Mouse (Mus musculus) frontal cortex, postnatal 25 days (tissue): ENCODE data around the gene Lrmda.

Experiments used
- DNase-seq, 2 experiments: peaks; one replicate each; pipeline ENCODE4 v3.0.0; 2022; ENCODE audit warnings: low spot score in 2 of 2

The Lrmda gene

DNA sequence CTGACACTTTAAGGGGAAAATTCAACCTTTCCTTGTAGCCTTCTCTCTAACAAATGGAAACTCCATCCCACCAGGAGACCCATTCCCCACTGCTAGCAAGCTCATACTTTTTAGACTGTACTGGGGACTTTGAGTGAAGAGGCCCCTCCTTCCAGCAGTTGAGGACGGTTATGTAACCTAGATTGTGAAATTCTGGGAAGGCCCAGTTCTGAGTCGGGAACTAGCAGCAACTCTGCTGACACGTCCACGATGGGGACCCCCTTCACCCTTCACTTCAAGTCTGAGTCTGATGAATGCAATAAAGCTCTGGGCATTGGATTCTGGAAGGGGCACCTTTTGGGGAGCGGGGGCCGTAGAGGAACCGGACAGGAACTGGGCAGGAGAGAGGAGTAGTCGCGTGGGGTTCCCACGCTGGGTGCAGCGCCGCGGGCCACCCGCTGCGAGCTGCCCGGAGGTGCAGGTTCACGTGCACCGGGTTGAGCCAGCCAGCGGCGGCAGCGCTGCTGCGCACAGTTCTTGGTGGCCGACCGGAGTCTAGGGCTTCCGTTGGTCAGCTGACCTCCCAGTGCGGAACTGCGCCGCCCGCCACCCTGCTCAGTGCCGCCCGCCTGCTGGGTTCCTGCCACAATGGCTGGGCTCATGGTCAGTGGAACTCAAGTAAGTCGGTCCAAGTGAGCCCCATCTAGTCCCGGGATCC lies at the start of gene Lrmda:
TSS of gene Lrmda (plus strand) at position 461 of the 697 bp plus-strand sequence.
- peak; percentile 16 for DNase-seq

GRCm38 (mm10) chr14:21981462-21981861 lies 38.0 kb upstream of the Lrmda start:
- peak in 1 of 2 experiments; percentile 60 for DNase-seq

GRCm38 (mm10) chr14:21982096-21982591 lies 37.4 kb upstream of the Lrmda start:
- no peak for DNase-seq

GRCm38 (mm10) chr14:21982592-21983310 lies 36.8 kb upstream of the Lrmda start:
- no peak for DNase-seq

GRCm38 (mm10) chr14:21983311-21983949 lies 36.1 kb upstream of the Lrmda start:
- no peak for DNase-seq

- no peak for DNase-seq
These were observed 35.4 kb upstream of the Lrmda start for GRCm38 (mm10) chr14:21983950-21984730.

- no peak for DNase-seq
These were observed 34.6 kb upstream of the Lrmda start for GRCm38 (mm10) chr14:21984757-21985425.

DNA sequence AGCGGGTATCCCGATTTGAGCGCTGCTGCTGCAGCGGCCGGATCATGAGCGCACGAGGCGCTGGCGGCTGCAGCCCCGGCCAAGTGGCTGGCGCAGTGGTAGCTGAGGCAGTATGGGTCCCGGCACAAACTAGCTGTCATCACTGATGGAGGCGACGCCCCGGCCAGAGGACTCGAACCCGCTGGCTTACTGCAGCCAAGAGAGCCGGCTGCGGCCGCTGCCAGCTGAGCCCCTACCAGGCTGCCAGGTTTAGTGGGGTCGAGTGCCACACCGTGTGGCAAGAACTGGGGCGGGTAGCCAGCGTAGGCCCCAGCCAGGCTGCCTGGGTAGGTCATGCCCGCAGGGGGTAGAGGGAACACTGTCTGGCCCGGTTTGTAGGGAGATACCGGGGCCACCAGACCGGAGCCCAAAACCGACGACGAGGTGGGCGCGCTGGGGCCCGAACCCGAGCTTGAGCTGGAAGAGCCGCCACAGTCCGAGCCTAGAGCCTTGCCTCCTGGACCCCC lies 34.0 kb upstream of the Lrmda start:
- DNase-seq: no peak

DNA sequence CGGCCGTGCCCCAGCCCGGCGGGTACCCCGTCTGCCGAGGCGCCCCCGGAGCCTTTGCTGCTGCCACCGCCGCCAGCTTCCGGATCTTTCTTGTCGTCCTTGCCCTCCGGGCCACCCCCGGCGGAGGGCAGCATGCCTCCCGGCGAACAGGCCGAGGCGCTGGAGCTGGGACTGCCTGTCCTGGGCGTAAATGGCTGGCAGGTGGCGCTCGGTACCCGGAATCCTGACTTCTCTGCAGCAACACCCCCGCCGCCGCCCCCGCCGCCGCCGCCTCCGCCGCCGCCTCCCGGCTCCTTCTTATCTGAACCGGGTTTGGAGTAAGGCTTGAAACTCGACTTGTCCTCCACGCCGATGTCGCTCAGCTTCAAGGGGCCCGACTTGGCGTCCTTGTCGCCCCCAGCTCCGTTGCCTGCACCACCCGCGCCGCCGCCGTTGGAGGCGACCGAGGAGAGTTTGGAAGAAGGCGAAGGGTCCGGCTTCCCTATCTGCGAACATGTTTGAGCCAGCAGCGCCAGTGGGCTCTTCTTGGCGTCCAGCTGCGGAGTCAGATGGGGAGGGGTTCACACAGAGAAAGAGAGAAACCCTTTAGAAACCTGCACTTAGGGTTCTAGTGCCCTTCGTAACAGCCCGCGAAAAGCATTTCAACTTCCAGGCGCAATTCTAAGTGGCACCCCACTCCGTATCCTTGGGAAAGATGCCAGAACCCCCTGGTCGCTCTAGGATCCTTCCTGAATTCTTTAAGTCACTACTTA lies 33.4 kb upstream of the Lrmda start:
- DNase-seq: peak; percentile 70 to 76

DNA sequence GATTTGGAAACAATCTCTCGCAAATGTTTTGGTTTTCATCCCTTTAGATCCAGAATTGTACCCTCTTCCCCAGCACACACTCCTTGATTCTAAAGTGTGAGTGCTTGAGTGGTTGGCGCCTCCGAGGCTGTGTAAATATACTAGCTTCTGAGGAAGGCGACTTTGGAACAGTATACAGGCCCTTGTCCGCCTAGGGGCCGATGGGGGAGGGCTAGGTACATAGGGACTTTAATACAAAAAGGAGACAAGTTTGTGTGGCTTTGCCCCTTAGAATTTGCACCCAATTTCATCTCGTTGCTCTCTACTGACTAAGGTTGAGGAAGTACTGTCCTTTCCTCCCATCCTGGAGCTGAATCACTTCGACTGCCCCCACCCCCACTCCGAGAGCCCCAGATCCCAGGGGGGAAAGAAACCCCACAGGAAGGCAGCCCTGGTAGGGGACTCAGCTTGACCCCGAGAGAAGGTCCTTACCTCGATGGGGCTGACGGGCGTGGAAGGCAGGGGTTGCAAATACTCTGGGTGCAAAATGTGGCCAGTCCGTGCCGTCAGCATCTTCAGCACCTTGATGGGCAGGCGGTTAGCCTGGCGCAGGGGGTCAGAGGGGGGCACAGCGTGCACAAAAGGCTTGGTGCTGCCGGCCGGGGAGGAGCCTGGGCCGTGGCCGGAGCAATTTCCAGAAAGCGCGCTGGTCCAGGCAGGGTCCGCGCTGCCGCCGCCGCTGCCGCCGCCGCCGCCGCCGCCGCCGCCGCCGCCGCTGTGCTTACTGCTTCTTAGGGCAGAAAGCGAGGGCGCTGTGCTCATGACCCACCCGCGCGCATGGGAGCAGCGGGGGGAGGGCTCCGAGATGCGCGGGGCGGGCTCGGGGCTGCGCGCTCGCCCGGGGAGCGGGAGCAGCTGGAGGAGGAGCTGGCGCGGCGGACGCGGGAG lies 32.5 kb upstream of the Lrmda start:
- peak in 1 of 2 experiments; percentile 21 for DNase-seq

DNA sequence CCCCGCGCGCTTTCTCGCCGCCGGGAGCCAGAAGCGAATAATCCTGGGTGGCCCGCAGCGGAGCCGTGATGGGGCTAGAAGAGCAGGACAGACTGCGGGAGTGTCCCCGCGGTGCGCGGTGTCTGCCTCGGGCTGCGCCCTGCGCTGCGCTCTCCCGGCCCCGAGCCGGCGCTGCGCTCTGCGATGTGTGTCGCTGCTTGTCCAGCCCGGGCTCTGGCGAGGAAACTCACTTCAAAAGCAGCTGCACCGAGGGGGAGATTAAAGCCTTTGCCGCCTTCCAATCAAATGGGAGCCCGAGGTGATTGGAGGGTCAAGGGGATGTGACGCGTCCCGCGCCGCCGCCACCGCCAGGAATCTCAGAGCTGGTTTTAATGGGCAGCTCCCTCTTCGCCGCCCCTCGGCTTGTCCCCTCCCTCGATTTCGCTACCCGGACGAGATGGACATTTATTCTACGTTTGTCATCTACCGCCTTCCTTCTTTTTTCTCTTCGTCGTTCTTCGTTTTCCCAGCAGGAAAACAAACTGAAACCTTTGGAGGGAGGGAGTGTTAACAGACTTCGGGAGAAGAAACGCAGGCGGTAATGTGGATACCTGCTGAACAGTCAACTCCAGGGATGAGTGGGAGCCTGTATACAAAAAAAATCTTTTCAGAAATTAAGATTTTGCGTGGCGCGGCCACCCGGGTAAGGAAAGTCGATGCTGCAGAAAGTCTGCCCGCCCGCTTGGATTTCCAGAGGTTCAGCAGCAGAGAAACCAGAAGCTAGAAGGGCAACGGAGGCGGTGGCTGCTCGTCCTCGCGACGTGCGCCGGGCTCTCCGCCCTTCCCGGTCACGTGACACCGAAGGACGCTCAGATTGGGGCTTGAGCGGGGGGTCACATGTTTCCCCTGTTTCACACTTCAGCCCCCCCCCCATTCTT lies 31.6 kb upstream of the Lrmda start:
- peak; percentile 70 to 78 for DNase-seq

GRCm38 (mm10) chr14:21988577-21989290 lies 30.8 kb upstream of the Lrmda start:
- DNase-seq: no peak

- no peak for DNase-seq
These were observed 30.1 kb upstream of the Lrmda start, which contains the start of gene Zfp503 for GRCm38 (mm10) chr14:21989291-21989913. Zfp503 (minus strand) TSS chr14:21989601.

DNA sequence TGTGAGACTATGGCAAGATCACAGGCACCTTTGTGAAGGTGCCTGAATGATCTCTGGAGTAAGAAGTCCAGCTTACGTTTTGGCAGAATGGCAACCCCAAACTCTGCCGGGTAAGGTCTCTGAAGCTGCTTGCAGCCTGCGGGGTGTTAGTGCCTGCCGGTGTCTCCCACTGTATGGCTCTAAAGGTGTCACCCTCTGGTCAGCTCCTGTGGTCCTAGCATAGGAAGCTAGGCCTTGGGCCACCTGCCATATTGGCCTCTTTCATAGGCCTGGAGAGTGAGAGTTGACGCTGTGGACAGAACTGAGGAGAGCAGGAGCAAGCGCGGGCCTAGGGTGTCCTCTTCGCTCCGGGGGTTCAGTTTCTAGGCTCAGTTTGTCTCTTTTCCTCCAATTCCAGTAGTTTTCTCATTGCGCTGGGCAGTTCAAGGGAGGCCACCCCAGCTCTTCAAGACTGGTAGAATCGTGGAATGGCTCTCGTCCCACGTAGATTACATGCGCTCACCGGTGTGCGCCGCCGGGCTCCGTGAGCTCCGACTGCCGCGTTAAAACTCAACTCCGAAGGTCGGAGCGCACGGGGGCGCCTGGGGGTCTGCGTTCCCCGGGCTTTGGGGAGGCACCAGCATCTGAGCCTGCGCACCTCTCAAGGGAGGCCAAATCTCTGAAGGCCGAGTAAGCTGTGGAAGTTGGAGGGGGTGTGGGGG lies 29.0 kb upstream of the Lrmda start:
- DNase-seq: no peak

- DNase-seq: no peak
These were observed 28.2 kb upstream of the Lrmda start for GRCm38 (mm10) chr14:21991251-21991780.

DNA sequence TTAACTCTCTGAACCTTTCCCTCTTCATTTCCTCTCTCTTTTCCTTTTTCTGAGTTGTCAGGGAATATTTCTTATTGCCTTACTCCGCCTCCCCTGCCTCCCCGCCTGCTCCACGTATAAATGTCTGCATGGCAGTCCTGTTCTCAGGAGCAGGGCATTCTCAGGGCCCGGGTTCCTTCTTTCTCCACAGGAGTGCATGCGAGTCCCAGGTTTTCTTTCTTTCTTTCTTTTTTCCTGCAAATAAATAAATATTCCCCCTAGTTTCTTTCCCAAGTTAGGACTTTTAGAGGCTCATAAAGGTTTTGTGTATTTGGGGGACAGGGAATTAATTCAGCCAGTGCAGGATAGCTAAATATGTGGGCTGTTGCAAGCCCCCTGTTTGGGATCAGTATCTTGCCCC lies 27.7 kb upstream of the Lrmda start:
- no peak for DNase-seq
